Mouse (Mus musculus): ENCODE results near the gene Grasp. TPM values are rescaled to one million over a fixed set of nuclear protein-coding genes. Genes with fewer than 3 reads are reported as not detected.

Gene Grasp
- polyA plus RNA-seq, 1 experiment = 0.05 TPM

DNA sequence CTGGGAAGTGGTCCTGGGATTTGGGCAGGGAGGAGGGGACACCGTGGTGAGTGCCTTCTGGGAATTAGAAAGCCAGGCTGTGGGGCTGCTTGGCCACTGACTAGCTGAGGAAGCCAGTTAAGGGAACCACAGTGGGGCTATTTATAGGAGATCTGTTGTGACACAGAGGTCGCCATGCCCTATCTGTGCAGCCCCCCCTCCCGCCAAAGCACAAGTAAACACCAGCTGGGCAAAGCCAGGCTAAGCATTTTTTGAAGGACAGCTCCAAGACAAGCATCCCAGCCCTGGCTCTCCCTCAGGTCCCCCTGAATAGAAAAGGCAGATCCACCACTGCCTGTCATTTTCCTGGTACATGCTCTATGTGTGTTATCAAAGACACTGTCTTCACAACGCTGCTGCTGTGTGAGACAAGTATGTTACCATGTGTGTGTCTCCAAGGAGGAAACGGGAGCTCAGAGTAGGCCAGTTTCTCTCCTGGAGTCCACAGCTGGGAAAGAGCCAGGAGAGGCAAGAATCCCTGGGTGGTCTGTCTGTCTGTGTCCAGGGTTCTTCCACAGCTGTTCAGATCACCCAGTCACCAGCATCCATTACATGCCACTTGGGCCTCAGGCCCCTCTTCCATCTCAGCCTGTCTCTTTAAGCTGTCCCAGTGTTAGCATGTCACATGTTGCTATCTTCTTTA is 24.2 kb downstream of the Grasp start:
- peaks cover 15% of the 10 kb centered on the region for H3K27me3 ChIP-seq (ENCODE audit: control insufficient read depth)
- no peaks in the 10 kb centered on the region for H3K36me3 ChIP-seq (ENCODE audit: control insufficient read depth)
- TF ChIP-seq GATA1 (IDR thresholded peaks at IDR 0.05; ENCODE audit: low read length) (no peak), TAL1 (IDR thresholded peaks at IDR 0.05; ENCODE audit: low read length) (no peak)
- H3K4me3 ChIP-seq (replicated peaks) = no peak overlapping the region
- peaks cover 15% of the 10 kb centered on the region for H3K4me1 ChIP-seq (ENCODE audit: control insufficient read depth)
- H3K9me3 ChIP-seq (ENCODE audit: control insufficient read depth, low read length) = 0 out of 2 replicates have a peak, but pooled peaks cover 3% of the 10 kb centered on the region

- TF ChIP-seq TAL1 (IDR thresholded peaks at IDR 0.05; ENCODE audit: low read length) (no peak), GATA1 (IDR thresholded peaks at IDR 0.05; ENCODE audit: low read length) (no peak)
- Histone ChIP-seq H3K4me1 (ENCODE audit: control insufficient read depth) (peaks cover 15% of the 10 kb centered on the region), H3K9me3 (ENCODE audit: control insufficient read depth, low read length) (0 out of 2 replicates have a peak, but pooled peaks cover 3% of the 10 kb centered on the region), H3K4me3 (replicated peaks) (no peak overlapping the region), H3K27me3 (ENCODE audit: control insufficient read depth) (peaks cover 36% of the 10 kb centered on the region), H3K36me3 (ENCODE audit: control insufficient read depth) (no peaks in the 10 kb centered on the region)
These were observed 26.3 kb downstream of the Grasp start for GRCm38 (mm10) chr15:101250220-101250800.

DNA sequence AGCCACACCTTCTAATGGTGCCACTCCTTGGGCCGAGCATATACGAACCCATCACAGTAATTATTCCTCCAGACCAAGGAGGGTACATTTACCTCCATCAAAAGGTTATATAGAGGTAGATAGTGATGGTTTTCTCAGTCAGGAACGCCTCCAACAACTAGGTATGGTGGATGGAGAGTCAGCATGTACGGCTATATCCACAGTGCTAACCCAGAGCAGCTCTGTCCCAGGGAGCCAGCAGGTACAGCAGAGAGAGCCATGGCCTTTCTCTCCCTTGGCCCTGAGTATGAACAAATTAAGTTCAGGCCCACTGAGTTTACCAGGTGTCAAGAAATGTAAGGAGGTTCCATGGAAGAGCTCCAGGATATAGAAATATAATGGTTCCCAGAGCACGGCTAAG is 27.9 kb downstream of the Grasp start:
- H3K36me3 ChIP-seq (ENCODE audit: control insufficient read depth) = no peaks in the 10 kb centered on the region

DNA sequence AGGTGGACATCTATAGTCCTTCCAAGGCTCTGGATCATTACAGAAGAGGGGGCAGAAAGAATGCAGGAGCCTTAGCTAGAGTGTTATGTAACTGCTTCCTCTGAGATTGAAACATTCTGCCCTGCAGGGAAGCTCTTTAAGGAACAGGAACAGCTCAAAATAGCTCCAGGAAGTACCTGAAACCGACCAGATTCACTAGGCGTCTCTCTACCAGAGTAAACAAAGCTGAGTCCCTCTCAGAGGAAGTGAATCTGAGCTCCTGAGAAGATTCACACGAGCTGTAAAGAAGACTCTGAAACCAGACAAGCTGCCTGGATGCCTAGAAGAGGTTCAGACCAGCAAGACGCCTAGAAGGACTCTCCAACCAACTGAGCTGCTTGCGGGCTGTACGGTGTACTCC is 28.6 kb downstream of the Grasp start:
- peaks cover 50% of the 10 kb centered on the region for H3K27me3 ChIP-seq (ENCODE audit: control insufficient read depth)
- H3K9me3 ChIP-seq (ENCODE audit: control insufficient read depth, low read length) = 0 out of 2 replicates have a peak, but pooled peaks cover 3% of the 10 kb centered on the region
- TF ChIP-seq GATA1 (IDR thresholded peaks at IDR 0.05; ENCODE audit: low read length) (no peak), TAL1 (IDR thresholded peaks at IDR 0.05; ENCODE audit: low read length) (no peak)
- H3K36me3 ChIP-seq (ENCODE audit: control insufficient read depth) = no peaks in the 10 kb centered on the region
- no peak overlapping the region for H3K4me3 ChIP-seq (replicated peaks)
- H3K4me1 ChIP-seq (ENCODE audit: control insufficient read depth) = no peaks in the 10 kb centered on the region; the same call in 1 of the 2 replicates

More for the DNA sequence above, 27.9 kb downstream of the Grasp start:
- Histone ChIP-seq H3K27me3 (ENCODE audit: control insufficient read depth) (peaks cover 50% of the 10 kb centered on the region), H3K4me1 (ENCODE audit: control insufficient read depth) (peaks cover 3% of the 10 kb centered on the region), H3K9me3 (ENCODE audit: control insufficient read depth, low read length) (0 out of 2 replicates have a peak, but pooled peaks cover 3% of the 10 kb centered on the region), H3K4me3 (replicated peaks) (no peak overlapping the region)
- TF ChIP-seq TAL1 (IDR thresholded peaks at IDR 0.05; ENCODE audit: low read length) (no peak), GATA1 (IDR thresholded peaks at IDR 0.05; ENCODE audit: low read length) (no peak)

- Histone ChIP-seq H3K4me1 (ENCODE audit: control insufficient read depth) (no peaks in the 10 kb centered on the region; the same call in 1 of the 2 replicates), H3K9me3 (ENCODE audit: control insufficient read depth, low read length) (0 out of 2 replicates have a peak, but pooled peaks cover 3% of the 10 kb centered on the region), H3K36me3 (ENCODE audit: control insufficient read depth) (no peaks in the 10 kb centered on the region), H3K27me3 (ENCODE audit: control insufficient read depth) (peaks cover 50% of the 10 kb centered on the region), H3K4me3 (replicated peaks) (no peak overlapping the region)
- TF ChIP-seq GATA1 (IDR thresholded peaks at IDR 0.05; ENCODE audit: low read length) = no peak
These were observed 29.5 kb downstream of the Grasp start for GRCm38 (mm10) chr15:101253563-101253885.

- Histone ChIP-seq H3K4me1 (ENCODE audit: control insufficient read depth) (no peaks in the 10 kb centered on the region; the same call in 1 of the 2 replicates), H3K36me3 (ENCODE audit: control insufficient read depth) (no peaks in the 10 kb centered on the region), H3K4me3 (replicated peaks) (peak within 1 kb of the TSS; percentile 33), H3K27me3 (ENCODE audit: control insufficient read depth) (peaks cover 50% of the 10 kb centered on the region), H3K9me3 (ENCODE audit: control insufficient read depth, low read length) (0 out of 2 replicates have a peak, but pooled peaks cover 3% of the 10 kb centered on the region)
- no peak for TF ChIP-seq TAL1 (IDR thresholded peaks at IDR 0.05; ENCODE audit: low read length)
- TF ChIP-seq GATA1 (IDR thresholded peaks at IDR 0.05; ENCODE audit: low read length) = no peak
These were observed 30.2 kb downstream of the Grasp start, which contains the start of gene Nr4a1 for GRCm38 (mm10) chr15:101253886-101254795. Gene Nr4a1, plus strand, starts transcription at chr15:101254269.

DNA sequence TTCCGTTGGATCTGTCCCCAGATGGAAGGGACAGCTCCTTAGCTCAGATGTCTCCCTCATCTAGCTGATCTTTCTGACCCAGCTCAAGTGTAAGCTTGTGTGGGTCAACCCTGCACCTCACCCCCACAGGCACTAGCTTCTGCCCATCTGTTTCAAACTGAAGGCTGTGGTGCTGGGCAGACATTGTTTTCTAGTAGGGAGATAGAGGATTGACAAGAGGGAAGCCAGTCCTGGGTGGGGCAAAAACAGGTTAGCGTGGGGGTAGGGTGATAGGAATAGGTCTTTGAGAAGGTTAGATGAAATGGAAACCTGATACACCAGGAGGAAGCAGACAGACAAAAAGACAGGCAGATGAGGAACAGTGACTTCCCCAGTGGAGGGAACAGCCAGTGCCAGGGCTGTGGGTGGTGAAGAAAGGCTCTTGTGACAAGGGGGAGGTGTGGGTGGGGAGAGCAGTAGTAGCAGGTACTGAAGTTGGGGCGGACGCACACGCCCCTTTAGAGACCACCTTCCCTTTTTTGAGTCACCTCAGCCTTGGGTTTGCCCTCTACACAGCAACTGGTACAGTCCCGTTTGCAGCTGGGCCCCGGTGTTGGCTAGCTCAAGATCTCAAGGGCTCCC is 32.0 kb downstream of the Grasp start:
- Histone ChIP-seq H3K4me1 (ENCODE audit: control insufficient read depth) (no peaks in the 10 kb centered on the region; the same call in 1 of the 2 replicates), H3K27me3 (ENCODE audit: control insufficient read depth) (peaks cover 50% of the 10 kb centered on the region), H3K4me3 (replicated peaks) (no peak overlapping the region), H3K36me3 (ENCODE audit: control insufficient read depth) (no peaks in the 10 kb centered on the region), H3K9me3 (ENCODE audit: control insufficient read depth, low read length) (0 out of 2 replicates have a peak, but pooled peaks cover 3% of the 10 kb centered on the region)
- TF ChIP-seq GATA1 (IDR thresholded peaks at IDR 0.05; ENCODE audit: low read length) (no peak), TAL1 (IDR thresholded peaks at IDR 0.05; ENCODE audit: low read length) (no peak)

DNA sequence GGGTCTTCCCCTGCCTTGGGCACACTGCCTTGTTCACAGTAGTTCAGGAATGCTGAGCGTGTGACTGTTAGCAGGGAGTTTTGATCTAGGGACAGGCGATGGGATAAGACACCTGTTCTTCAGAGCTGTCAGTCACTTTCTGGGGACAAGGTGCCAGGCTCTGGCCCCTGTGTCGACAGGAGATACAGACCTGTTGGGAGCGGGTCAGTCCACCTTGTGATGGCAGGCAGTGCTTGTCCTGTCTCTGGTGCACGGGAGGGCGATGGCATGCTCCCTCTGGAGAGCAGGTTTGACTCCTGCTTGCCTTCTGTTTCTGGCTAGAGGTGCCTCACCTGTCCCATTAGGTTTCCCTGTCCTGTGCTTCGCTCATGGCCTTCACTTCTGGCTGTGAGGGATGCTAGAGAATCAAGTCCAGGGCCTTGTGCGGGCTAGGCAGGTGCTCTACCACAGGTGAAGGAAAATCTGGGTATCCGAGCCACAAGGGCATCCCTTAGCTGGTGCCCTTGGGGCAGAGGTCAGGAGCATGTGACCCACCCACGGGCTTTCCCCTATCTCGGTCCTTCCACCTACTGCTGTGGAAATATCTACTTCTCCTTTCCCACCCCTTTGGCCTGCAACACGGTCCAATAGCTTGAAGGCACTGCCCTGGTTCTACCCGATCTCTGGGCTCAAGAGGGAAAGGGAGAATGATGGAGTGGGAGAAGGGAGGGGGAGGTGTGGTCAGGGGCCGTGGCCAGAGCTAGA is 32.6 kb downstream of the Grasp start:
- peaks cover 50% of the 10 kb centered on the region for H3K27me3 ChIP-seq (ENCODE audit: control insufficient read depth)
- TF ChIP-seq GATA1 (IDR thresholded peaks at IDR 0.05; ENCODE audit: low read length) = no peak
- no peak for TF ChIP-seq TAL1 (IDR thresholded peaks at IDR 0.05; ENCODE audit: low read length)
- 0 out of 2 replicates have a peak, but pooled peaks cover 3% of the 10 kb centered on the region for H3K9me3 ChIP-seq (ENCODE audit: control insufficient read depth, low read length)
- no peak overlapping the region for H3K4me3 ChIP-seq (replicated peaks)
- peaks cover 5% of the 10 kb centered on the region for H3K4me1 ChIP-seq (ENCODE audit: control insufficient read depth)
- no peaks in the 10 kb centered on the region for H3K36me3 ChIP-seq (ENCODE audit: control insufficient read depth)

Data from erythroblast, embryonic 14.5 days (primary cell).